Mouse (Mus musculus) CD4-positive, CD25-positive, alpha-beta regulatory T cell, adult 2 months (primary cell): ENCODE measurements at regions not wholly inside any gene's neighbourhood (a gene's known extent, or its start where the extent isn't known, plus 50 kb on each side); places are given as distances from the start of the nearest gene placed in this dataset.
"Not testable (repeated sequence)": the region's sequence is repeated elsewhere in the genome, so short reads cannot be mapped to it uniquely, and the experiment has no call there.

ENCODE experiments used
- DNase-seq: peaks from one replicate; pipeline ENCODE4 v3.0.0-alpha.2; 2012; ENCODE audit warnings: low read depth, low spot score

- no peak for DNase-seq
Measured at GRCm38 (mm10) chr7:60293556-60293955, 153.5 kb upstream of the Snrpn start.

- peak; percentile 3 for DNase-seq
Measured at GRCm38 (mm10) chr7:60244187-60244866, 104.3 kb upstream of the Snrpn start.

GRCm38 (mm10) chr7:60243746-60244145 lies 103.7 kb upstream of the Snrpn start:
- DNase-seq = peak; percentile 2

GRCm38 (mm10) chr7:60238595-60239195 lies 98.7 kb upstream of the Snrpn start:
- DNase-seq = not testable (repeated sequence)

GRCm38 (mm10) chr7:60216358-60217273 lies 76.6 kb upstream of the Snrpn start:
- DNase-seq = not testable (repeated sequence)
